Mouse (Mus musculus) layer of hippocampus, adult 2 months (tissue): ENCODE data around the gene Ptprd. TPM values are rescaled to one million over a fixed set of nuclear protein-coding genes. Genes with fewer than 3 reads are reported as not detected.

ENCODE experiments used
- DNase-seq, 2 experiments: peaks; one replicate each; pipeline ENCODE4 v3.0.0; 2022; ENCODE audit warnings: low spot score in 2 of 2
- H3K27ac ChIP-seq: fragments of 200-600 bp; 2 replicates; pipeline ENCODE4 v1.8.1; 2022
- H3K4me3 ChIP-seq: fragments of 200-600 bp; 2 replicates; pipeline ENCODE4 v1.8.1; 2022; ENCODE audit warnings: mild to moderate bottlenecking
- CTCF ChIP-seq: fragments of 200-600 bp; conservative IDR thresholded peaks from 2 replicates; pipeline ENCODE4 v1.8.1; 2022; ENCODE audit warnings: antibody characterized with exemption, mild to moderate bottlenecking, moderate library complexity
- long read RNA-seq, 2 experiments: library from polyadenylated mRNA; stranded (forward); transcript quantifications; one replicate each; pipeline ENCODE4 v2.0.0; 2021; ENCODE audit warnings: borderline mapping rate in 2 of 2
- total RNA-seq, 2 experiments: library from RNA; stranded (reverse); gene quantifications; 2 replicates each; pipeline ENCODE4 v1.2.3; 2021

Ptprd gene
- 100 to 1,000 TPM; 153 to 172 TPM for total RNA-seq
- long read RNA-seq, experiment 1, partial matches to known transcripts, result 1 of 10 reads
- long read RNA-seq, experiment 1, other reads (novel, unspliced or antisense), result 9 of 10 reads
- long read RNA-seq, experiment 2, full-length matches to known transcripts, result 1 of 16 reads
- long read RNA-seq, experiment 2, partial matches to known transcripts, result 5 of 16 reads
- long read RNA-seq, experiment 2, other reads (novel, unspliced or antisense), result 10 of 16 reads

DNA sequence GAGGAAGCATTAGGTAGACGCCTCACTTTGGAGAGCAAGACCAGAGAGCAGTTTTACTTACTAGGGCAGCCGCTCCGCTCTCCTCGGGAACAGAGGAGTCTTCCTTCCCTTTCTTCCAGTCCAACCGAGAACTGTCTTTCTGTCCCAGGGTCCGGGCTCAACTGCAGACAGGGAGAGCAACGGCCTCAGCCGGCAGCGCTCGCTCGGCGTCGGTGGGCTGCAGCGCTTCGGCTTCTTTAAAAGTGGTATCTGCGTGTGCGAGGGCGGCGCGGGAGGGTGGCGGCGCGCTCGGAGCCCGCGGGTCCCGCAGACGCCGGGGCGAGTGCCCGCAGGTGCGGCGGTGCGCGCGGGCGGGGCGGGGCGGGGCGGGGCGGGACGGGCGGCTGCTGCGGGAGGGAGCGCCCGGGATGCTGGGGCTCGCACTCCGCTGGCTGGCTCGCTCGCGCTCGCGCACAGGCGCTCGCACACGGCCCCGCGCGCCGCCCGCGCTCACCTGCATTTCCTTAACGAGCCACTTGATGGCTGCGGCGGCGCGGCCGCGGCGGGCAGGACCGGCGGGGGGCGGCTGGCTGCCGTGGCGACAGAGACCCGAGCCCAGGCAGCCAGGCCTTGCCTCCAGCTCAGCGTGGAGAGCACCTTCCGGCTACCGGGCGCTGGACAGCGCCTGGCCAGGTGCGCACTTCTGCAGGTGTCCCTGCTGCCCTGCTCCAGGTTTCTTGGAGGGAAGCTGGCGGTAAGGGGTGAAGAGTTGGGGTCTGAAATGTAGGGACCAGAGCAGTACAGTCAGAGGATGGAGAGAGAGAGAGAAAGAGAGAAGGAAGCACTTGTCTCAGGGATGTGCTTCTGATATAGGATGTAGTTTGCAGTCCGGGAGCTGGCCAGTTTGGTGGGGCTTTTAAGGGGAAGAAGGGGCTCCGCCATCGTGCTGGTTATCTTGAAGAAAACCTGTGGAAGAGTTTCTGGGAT is at the start of gene Ptprd:
Gene Ptprd, minus strand, starts transcription at position 433 of the 966 bp plus-strand sequence.
- peak; percentile 71 for TF ChIP-seq CTCF
- peak within 1 kb of the TSS; percentile 65 for H3K4me3 ChIP-seq
- peak; percentile 55 to 63 for DNase-seq
- peak within 1 kb of the TSS; percentile 94 for H3K27ac ChIP-seq

DNA sequence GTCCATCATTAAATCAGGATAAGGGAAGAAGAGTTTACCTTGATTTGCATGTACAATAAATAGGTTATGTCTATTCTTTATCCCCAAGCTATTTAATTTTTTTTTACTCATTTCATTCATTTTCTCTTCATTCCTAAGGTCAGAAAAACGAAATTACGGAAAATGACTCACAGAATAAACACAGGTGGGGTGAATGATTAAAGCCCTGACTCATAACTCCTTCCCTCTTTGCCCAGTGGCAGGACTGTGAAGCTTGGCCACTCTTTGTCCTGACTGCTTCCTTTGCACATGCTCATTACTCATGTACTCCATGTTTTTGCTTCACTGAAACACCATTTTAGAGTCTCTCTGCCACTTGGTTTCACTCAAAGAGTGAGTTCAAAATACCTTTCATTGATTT is 24.1 kb upstream of the Ptprd start:
- H3K27ac ChIP-seq, result no peak overlapping the region
- DNase-seq, result no peak
- no peak overlapping the region for H3K4me3 ChIP-seq
- no peak for TF ChIP-seq CTCF

DNA sequence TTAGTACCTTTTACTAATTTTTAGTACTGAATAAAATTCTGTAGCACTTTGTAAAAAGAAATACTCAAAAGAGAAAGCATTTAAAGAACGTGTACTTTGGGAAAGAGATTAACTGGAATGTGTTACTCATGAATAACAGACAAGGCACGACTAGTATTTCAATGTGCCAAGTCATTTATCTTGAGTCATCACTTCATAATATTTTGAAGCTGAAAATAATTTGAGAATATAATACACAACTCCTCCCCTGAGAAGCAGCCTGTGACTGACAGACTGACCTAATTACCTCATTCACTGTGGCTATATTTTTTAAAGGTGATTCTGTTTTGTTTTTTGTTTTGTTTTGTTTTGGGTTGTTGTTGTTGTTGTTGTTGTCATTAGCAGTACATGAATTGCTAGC is 23.6 kb upstream of the Ptprd start:
- no peak overlapping the region for H3K4me3 ChIP-seq
- no peak overlapping the region for H3K27ac ChIP-seq
- TF ChIP-seq CTCF, result no peak
- no peak for DNase-seq

GRCm38 (mm10) chr4:78234681-78235080 is 22.9 kb upstream of the Ptprd start:
- H3K27ac ChIP-seq, result no peak overlapping the region
- no peak for DNase-seq
- H3K4me3 ChIP-seq, result no peak overlapping the region
- TF ChIP-seq CTCF, result no peak

DNA sequence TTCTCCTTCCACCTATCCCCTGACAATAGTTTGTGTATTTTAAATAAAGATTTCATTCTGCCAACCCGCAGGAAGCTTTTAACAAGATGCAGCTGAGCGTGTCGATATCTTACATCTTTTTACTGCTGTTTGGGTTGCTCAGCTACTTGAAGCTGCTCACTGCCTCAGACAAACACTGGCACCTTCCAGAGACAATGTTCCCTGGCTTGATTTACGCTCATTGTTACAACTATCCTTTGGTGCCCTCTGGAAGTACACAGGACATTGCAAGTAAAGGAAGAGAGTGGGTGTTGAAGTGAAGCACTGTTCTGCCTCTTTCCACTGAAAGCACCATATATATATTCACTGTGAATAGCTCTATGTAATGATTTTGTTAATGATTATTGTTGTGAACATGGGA is 2.2 kb upstream of the Ptprd start:
- H3K27ac ChIP-seq, result peak overlapping the region; percentile 94; the same call in 1 of the 2 replicates
- peak overlapping the region; percentile 51 for H3K4me3 ChIP-seq
- TF ChIP-seq CTCF, result peak; percentile 36
- DNase-seq, result no peak

GRCm38 (mm10) chr4:78212941-78213340 is 1.2 kb upstream of the Ptprd start:
- Histone ChIP-seq H3K27ac (peak overlapping the region; percentile 94), H3K4me3 (peak overlapping the region; percentile 51)
- no peak for TF ChIP-seq CTCF
- no peak for DNase-seq

- peak overlapping the region; percentile 65 for H3K4me3 ChIP-seq
- no peak for TF ChIP-seq CTCF
- peak overlapping the region; percentile 83 for H3K27ac ChIP-seq
- no peak for DNase-seq
These were observed 758 bp downstream of the Ptprd start for GRCm38 (mm10) chr4:78210878-78211528.

GRCm38 (mm10) chr4:78205018-78205417 is 6.7 kb downstream of the Ptprd start:
- peak overlapping the region; percentile 48 for H3K27ac ChIP-seq
- no peak overlapping the region for H3K4me3 ChIP-seq
- peak in 1 of 2 experiments; percentile 9 for DNase-seq
- peak; percentile 23 for TF ChIP-seq CTCF

DNA sequence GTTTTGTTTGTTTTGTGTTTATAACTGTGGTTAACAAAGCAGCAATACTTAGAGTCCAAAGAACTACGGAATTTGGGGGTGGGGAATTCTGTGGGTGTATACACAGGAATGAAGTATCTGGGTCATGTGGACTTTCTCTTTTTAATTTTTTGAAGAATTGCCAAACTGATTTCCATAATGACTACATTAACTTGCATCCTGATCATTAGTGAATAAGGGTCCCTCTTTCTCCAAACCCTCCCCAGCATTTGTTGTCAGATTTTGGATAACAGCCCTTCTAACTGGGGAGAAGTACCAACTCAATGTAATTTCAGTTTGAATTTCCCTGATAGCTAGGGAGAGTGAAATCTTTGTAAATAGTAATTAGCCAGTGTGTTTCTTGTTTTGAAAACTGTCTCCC is 43.3 kb downstream of the Ptprd start:
- TF ChIP-seq CTCF, result no peak
- H3K27ac ChIP-seq, result no peak overlapping the region
- no peak for DNase-seq
- no peak overlapping the region for H3K4me3 ChIP-seq

DNA sequence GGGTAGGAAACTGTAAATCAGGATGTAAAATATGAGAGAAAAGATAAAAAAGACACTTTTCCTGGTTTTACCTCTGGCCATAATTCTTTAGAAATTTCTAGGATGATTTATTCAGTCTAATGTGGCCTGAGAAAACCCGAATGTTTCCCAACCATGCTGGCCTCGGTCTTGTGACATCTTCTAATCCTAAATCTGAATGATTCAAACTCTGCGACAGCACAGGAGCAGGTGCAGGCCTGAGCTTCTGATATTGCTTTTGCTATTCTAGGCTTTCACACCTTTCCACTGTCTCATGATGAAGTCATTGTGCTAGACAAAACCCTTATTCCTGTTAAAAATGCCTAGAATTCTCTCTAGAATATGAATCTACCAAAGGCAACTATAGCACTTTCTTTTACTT is 51.3 kb downstream of the Ptprd start:
- no peak overlapping the region for H3K4me3 ChIP-seq
- TF ChIP-seq CTCF, result no peak
- no peak for DNase-seq
- H3K27ac ChIP-seq, result no peak overlapping the region

DNA sequence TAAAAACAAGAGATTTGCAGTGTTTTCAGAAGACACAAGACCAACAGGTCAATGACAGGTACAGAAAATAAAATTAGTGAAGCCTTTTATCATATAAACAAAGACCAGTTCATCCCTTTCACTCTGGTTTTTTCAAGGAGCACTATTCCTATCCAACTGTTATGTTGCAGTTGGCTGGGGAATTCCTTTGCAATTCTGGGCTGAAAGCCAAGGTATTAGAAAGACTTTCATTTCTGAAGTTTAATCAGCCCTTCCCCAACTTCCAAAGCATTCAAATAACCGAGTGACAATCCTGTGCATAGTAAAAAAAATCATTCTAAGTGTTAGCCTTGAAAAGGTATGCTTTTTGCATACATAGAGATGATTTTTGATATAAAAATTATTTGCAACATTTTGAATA is 61.2 kb downstream of the Ptprd start:
- Histone ChIP-seq H3K27ac (no peak overlapping the region), H3K4me3 (no peak overlapping the region)
- no peak for TF ChIP-seq CTCF
- DNase-seq, result no peak

DNA sequence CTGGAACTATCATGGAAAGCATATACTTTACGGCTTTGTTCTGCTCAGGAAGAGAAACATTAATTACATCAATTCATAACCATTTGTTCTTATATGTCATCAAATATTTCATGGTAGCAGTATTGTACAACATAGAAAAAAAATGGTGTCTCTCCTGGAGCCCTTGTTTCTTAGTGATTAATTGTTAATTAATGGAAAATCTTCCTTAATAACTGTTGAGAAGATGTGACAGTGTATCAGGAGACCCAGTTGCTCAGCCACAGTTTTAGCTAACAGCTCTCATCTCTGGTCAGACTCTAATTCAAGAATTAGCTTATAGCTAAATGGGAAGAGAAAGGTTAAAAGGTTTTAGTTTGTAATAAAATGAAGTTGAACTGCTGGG is 69.0 kb downstream of the Ptprd start:
- DNase-seq, result no peak

More for the DNA sequence above, 69.0 kb downstream of the Ptprd start:
- Histone ChIP-seq H3K27ac (no peak overlapping the region), H3K4me3 (no peak overlapping the region)
- no peak for TF ChIP-seq CTCF
